Mouse (Mus musculus) CH12.LX (cell line): ENCODE results near the gene Vax2.

Experiments
- CTCF ChIP-seq, 2 experiments: IDR thresholded peaks in 1 of 2; conservative IDR thresholded peaks in 1 of 2; 2 replicates each; pipeline ENCODE4 v1.5.1; 2011 to 2012; ENCODE audit warnings: low read depth in 2 of 2, low read length in 2 of 2, improper control_type of control experiment in 1 of 2, inconsistent platforms in 1 of 2, mild to moderate bottlenecking in 1 of 2, moderate library complexity in 1 of 2
- EP300 ChIP-seq: IDR thresholded peaks from 2 replicates; pipeline ENCODE4 v1.6.1; 2011; ENCODE audit warnings: low read length, improper control_type of control experiment
- JUND ChIP-seq: conservative IDR thresholded peaks from 2 replicates; pipeline ENCODE4 v1.6.1; 2011; ENCODE audit warnings: low read depth, low read length, improper control_type of control experiment
- MXI1 ChIP-seq: IDR thresholded peaks from 2 replicates; pipeline ENCODE4 v1.6.1; 2011; ENCODE audit warnings: mild to moderate bottlenecking, low read depth, low read length, improper control_type of control experiment
- POLR2A ChIP-seq: IDR thresholded peaks from 2 replicates; pipeline ENCODE4 v1.6.1; 2011; ENCODE audit warnings: low read depth, mild to moderate bottlenecking, improper control_type of control experiment, low read length
- RAD21 ChIP-seq: IDR thresholded peaks from 2 replicates; pipeline ENCODE4 v1.6.1; 2011; ENCODE audit warnings: low read depth, mild to moderate bottlenecking, low read length, improper control_type of control experiment, moderate library complexity
- SMC3 ChIP-seq: IDR thresholded peaks from 2 replicates; pipeline ENCODE4 v1.6.1; 2011; ENCODE audit warnings: low read depth, low read length, improper control_type of control experiment
- TCF12 ChIP-seq: IDR thresholded peaks from 2 replicates; pipeline ENCODE4 v1.6.1; 2014; ENCODE audit warnings: low read depth, mild to moderate bottlenecking, inconsistent platforms, low read length, improper control_type of control experiment

DNA sequence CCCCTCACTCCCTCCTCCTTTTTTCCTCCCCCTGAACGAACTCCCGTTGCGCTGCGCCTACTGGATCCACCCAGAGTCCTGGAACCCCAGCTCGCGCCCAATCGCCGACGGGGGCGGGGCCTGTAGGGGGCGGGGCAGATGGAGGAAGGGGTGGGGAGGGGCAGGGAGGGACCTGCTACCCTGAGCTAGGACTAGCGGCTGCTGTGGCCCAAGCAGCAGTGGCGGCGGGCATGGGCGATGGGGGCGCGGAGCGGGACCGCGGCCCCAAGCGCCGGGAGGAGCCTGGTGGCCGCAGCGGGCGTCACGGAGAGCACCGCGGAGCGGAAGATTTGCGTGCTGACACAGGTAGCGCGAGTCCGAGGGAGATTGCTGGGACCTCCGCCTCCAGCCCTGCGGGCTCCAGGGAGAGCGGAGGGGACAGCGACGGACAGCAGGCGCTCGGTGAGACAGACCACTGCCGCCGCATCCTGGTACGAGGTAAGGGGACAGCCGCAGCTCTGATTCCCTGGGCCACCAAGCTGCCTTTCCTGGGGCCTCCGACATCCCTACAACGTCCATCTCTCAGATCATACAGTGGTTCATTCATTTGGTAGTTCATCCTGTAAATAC is at the start of gene Vax2:
- no peak for TF ChIP-seq CTCF (conservative IDR thresholded peaks at IDR 0.05 in 1 of 2, IDR thresholded peaks at IDR 0.05 in 1 of 2; ENCODE audit: low read depth in 2 of 2, low read length in 2 of 2)
- no peak for TF ChIP-seq SMC3
- TF ChIP-seq EP300, result no peak
- no peak for TF ChIP-seq TCF12
- no peak for TF ChIP-seq JUND
- no peak for TF ChIP-seq RAD21
- TF ChIP-seq POLR2A, result no peak
- TF ChIP-seq MXI1, result no peak
